Mouse (Mus musculus) kidney, postnatal 25 days (tissue): ENCODE data around the gene Fam193a.

Experiments used
- DNase-seq, 2 experiments: peaks; one replicate each; pipeline ENCODE4 v3.0.0; 2021; ENCODE audit warnings: mixed read lengths in 2 of 2

Gene Fam193a

DNA sequence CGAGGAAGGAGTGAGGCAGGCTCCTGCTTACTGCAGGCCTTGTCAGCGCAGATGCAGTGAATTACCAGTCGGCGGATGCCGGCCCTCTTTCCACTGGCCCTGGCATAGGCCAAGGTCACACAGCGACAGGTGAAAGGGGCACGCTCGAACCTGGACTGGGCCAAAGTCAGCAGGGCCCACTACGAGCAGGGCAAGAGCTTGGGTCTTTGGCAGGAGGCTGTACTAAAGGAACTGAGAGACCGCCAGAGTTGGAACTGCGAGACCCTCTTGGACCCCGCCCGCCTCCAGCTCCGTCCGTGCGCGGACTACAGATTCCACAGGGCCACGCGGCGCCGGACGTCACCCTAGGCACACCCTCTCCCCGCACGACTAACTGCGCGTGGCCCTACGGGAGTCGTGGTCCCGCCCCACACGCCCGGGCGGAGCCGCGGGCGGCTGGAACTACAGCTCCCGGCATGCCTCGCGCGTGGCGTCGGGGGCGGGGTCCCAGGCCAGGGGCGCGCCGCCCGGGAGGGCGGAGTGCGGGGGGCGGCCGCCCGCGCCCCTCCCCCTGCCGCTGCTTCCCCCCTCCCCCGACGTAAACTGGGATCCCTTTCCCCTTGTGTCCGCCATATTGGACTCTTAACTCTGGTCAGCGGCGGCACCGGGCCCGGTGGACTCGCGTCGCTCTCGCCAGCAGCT is at the start of gene Fam193a:
Gene Fam193a (plus strand): TSS at position 593 of the 681 bp plus-strand sequence.
- DNase-seq: peak; percentile 98 to 99

DNA sequence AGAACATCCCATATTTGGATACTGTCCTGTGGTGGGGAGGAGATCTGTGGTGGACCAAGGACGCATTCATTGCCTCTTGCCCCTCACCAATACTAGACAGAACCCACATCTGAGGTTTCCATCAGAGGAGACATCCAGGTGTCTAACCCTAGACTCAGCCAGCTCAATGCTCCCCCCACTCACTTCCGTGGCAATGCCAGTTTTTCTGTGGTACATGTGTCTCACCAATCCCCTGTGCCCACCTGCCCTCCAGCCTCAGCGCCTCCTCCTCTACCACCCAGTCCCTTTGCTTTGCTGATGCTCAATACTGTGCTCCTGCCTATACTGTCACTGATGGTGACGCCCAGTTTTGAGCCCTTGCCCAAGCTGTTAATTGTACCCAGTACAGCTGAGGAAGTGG is 48.5 kb upstream of the Fam193a start:
- DNase-seq: no peak

DNA sequence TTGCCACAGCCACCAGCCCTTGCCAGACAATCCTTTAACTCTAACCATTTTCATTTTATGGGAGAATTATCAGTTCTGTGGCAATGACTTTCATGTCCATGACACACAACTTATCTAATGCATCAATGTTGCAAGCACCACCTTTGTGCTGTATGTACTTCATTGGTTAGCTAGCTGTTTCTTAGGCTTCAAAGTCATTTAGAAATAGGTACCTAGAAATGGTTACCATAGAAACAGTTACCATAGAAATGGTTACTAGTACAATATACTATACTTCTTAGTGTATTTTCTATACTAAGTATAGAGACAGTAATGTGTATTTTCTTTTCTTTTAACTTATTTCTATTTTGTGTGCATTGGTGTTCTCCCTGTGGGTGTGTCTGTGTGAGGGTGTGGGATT is 44.4 kb upstream of the Fam193a start:
- no peak for DNase-seq

DNA sequence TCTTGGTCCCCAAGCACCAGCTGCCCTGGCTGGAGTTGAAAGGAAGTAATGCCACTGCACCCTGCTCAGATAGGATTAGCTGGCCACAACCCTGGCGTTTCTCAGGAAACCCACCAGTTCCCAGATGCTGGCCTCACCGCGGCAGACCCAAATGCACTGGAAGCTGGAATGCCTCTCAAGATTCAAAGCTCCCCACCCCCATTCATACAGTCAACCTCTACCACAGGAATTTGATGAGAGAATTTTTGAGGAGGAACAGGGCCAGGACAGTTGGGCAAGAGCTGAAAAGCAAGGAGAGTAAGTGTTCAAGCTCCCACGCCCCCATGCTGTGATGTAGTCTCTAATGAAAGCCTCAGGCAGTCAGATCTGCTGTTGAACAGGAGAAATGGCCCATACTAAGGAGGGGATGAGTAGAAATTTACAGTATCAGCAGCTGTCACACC is 43.5 kb upstream of the Fam193a start:
- no peak for DNase-seq

DNA sequence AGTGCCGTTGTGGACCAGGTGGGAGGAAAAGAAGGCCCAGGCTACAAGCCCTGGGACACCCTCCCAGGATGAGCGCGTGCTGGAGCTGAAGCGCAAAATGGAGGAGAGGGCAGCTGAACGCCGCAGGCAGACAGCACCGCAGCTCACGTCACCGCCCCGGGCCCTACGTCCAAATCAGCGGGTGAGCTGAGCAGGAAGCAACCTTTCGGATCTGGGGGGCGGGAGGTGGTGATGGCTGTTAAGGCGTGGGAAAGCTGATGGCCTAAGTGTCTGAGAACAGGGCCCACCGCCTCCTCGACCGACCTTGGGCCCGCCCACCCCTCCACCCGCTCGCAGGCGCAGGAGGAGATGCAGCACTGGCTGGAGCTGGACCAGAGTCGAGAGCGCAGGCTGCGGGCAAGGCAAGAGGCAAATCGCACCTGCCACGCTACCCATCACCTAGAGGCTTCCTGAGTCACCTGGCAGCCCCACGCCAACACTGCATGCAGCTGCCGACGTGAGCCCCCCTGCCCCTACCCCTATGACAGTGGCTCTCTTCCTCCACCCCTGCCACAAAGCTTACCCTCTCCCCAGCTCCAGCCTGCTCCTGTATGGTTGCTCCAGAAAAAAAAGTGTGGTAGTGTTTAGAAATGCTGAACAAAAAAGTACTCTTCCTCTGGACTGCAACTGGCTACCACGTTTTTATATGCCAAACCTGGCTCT is 42.7 kb upstream of the Fam193a start:
- DNase-seq: peak; percentile 7 to 45

DNA sequence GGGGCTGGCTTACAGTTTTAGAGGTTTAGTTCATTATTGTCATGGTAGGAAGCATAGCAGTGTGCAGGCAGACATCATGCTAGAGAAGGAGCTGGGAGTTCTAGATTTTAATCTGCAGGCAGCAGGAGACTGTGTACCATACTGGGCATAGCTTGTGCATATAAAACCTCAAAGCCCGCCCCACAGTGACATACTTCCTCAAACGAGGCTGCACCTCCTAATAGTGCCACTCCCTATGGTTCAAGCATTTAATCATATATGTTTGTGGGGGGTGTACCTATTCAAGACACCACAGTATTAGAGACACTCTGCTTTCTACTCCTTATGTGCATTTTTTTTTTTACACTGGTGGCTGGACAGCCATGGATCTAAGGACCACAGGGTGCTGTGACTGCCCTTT is 39.6 kb upstream of the Fam193a start:
- DNase-seq: no peak

DNA sequence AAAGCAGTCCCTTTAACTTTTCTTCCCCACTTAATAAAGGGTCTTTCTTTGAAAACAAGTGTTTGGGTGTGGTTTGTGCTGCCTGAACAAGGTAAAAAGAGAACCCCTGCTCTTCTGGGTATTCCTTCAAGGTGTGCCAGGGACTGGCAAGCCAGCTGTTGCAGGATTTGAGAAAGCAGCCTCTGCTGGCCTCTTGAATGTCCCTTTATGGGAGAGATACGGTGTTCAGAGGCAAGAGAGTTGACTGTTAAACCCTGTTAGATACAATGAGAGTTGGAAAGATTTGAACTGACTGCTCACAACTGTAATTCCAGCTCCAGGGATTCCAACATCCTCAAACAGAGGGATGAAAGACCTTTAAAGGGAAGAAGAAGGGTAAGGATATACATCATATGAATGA is 35.7 kb upstream of the Fam193a start:
- DNase-seq: no peak

DNA sequence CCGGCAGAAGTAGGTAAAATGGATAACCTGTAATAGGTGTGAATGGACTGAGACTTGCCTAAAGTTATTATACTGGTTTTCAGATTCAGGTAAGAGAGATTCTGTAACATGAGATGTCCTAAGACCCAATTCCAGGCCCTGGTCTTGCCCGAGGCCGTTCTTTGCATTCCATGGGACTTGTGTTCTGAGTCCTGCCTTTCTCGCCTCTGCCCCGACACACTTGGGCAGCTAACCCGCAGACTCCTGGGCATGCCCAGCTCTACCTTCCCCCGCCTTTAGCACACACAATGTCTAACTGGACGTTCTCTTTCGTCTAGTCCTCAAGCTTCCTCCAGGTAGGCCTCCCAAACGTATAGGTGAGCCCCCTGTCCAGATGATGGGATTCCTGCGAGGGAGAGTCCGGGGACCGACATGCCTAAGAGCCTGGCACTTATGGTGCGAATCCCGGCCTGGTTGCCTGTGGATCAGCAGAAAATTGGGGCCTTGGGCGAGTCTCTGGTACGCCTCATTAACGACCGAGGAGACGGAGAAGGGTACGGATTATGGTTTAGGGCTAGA is 34.1 kb upstream of the Fam193a start:
- DNase-seq: peak; percentile 51 to 73

DNA sequence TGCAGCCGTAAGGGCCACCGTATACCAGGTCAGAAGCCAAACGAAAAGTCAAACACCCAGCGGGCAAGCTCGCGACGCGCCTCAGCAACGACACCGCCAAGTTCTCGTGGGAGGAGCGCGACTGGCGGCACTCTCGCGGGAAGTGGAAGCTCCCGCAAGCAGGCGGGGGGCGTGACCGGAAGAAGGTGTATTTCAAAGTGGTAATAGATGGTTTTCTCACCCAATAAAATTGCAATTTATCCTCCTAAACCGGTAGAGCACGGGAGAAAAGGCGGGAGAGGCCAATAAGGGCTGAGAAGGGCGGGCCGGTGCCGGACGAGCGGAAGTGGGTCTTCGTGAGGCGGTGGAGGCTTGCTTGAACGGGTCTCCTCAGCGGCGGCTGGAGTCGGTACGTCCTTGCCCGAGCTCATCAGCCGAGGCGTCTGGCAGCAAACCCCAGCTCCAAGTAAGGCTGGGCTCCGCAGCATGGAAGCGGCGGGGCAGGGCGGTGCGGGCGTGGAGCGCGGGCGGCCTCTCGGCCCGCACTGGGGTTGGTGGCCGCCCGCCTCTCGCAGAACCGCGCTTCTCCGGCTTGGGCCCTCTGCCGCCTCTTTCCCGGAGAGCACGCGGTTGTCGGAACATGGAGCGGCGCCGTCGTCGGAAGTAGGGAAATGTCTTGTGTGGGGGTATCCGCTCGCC is 33.5 kb upstream of the Fam193a start, which contains the start of gene Rnf4:
Gene Rnf4 (plus strand): TSS at position 193 of the 678 bp plus-strand sequence.
- peak; percentile 99 for DNase-seq

DNA sequence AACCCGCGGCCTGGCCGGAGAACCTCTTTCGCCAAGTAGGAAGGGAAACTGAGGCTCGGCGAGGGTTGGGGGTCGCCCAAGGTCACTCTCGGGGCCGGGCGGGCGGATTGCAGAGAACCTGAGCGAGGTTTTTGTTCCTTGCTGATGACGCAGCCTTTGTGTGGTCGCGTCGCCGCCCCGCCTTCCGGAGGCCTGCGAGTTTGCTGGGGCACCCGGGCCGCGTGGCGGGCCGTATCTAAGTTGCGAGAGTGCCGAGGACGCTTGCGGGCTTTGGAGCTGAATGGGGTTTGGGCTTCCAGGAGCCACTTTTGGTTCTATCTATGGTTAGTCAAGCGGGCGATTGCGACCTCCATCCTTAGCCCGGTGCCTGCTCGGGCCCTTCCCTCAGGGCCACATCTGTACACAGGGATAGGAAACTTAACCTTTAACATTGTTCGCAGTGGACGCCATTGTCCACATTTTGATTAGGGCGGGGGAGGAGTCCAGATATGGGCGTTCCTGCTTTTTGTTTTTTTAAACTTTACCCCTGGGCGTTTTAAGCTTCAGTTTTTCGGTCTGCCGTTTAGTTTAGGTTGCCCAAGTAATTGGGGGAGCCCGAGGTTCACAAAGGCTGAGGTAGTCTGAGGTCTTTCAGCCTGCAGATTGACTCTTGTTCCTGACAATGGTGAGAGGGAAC is 32.8 kb upstream of the Fam193a start:
- peak; percentile 47 to 71 for DNase-seq

DNA sequence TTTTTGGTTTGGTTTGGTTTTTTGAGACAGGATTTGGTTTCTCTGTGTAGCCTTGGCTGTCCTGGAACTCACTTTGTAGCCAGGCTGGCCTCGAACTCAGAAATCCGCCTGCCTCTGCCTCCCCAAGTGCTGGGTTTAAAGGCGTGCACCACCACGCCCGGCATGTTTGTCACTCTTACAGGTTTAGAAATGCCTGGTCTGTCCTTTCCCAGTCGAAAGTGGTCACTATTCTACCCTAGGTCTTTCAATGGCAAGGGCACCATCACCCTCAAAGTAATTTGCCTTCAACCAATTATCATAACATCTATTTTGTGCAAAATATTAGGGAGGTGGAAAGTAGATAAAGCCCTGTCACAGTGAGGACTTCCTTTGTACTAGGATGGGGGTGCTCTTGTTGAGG is 29.5 kb upstream of the Fam193a start:
- no peak for DNase-seq

DNA sequence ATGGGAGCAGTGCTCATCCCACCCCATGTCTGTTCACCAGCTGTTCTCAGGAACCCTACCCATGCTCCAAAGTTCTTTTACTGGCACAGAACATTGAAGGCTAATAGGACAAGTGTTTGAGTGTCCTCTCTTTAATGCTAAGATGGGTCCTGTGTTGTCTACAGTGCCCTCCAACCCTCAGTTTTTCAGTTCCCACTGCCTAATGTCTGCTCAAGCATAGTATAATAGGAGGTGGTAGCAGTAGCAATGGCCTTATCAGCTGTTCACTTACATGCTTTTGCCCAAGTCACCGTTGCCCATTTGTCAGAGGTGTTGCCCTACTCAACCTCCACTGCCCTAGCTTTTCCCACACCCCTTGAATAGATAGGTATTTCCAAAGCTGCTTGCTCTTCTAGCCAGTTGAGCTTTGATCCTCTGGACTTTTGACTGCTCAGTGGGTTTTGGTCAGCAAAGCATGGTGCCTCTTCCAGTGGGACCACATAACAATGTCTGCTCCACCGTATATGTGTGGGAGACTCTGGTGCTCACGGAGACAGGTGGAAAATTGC is 17.6 kb upstream of the Fam193a start:
- no peak for DNase-seq

DNA sequence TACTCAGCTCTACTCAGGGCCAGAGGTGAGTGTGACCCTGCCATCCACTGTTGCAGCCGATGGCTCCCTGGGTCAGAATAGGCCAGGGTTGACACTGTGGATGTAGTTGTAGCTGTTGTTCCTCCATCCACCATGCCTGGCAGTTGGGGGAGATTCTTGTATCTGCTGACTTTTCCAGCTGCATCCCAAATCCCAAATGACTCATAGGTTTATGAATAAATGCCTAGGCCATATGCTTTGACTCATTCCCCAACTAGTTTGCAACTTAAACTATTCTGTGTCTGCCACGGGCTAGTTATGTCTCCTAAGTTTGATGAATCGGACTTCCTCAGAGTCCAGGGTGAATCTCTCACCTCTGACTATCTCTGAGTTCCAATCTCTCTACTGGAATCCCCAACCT is 9.5 kb upstream of the Fam193a start:
- no peak for DNase-seq

DNA sequence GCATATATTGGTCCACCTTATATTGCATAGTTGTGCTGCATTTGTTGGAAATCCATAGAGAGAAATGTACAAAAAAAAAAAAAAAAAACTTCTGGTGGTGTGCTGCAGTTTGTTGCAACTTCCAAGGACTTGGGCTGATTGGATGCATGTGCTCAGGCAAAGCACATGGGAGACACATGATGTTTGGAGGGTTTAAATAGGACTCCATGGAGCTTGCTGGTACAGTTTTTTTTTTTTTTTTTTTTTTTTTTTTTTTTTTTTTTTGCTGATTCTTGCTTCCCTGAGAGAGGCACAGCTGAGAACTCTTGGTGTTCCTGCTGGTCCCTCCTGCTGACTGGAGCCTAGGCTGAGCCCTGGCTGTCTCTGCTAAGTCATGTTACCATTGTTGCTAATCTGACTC is 6.6 kb upstream of the Fam193a start:
- DNase-seq: no peak

DNA sequence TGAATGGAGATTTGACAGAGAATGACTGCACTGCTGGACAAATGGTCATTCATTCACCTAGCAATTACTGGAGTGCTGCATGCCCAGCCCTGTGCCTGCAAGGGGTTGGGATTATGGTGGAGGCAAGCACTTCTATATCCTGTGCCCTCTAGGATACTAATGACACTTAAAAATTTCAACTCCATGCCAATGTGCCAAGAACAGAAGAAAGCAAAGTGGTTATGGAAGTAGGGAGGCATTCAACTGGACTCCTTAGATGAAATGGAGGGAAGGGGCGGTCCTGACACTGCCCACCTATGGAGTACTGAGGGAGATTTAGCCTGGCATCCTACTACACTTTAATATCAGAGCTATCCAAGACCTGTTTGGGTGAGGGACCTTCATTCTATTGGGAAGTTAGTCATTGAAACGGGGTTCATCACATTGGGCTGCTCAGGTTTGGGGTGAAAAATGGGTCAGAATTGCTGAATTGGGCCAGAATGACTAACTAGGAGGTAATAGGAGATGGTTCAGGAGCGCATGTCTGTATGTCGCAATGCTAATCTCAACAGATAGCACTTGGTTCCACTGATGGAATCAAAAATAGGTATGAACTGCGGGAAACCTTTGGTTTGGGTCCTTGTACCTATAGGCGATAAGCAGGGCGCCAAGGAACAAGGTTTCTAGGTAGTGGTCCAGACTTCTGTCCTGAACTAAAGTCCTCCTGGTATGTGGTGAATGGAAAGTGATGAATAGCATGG is 1.0 kb upstream of the Fam193a start:
- DNase-seq: no peak

DNA sequence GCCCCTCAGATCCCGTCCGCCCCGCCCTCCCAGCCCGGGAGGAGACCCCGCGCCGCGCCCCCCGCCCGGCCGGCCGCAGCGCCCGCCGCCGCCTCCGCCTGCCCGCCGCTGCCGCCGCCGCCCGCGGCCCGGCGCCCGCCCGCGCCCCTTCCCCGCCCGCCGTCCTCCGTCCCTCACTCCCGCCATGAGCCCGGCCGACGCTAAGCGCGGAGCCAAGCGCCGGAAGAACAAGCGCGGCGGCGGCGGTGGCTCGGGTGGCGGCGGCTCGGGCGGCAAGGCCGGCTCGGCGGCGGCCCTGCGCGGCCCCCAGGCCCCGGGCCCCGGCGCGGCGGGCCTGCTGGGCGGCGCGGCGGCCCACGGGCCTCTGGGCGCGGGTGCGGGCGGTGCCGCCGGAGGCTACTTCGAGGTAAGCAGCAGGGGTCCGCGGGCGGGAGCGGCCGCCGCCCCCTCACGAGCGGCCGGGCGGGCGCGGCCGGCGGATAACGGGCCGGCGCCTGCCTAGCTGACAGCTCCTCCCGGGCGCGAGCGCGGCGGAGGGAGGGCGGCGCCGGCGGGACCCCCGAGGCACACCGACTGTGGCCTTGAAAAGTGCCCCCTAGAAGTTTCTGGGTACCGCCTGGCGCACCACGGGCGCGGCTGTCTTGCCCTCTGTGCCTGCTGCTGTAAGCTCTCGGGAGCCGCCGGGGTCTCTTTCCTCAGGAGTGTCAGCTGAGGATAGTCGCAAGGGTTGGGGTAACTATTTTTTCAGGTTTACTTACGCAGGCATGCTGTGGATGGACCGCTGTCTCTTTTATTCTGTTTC is 490 bp downstream of the Fam193a start:
- DNase-seq: peak; percentile 16 to 47

DNA sequence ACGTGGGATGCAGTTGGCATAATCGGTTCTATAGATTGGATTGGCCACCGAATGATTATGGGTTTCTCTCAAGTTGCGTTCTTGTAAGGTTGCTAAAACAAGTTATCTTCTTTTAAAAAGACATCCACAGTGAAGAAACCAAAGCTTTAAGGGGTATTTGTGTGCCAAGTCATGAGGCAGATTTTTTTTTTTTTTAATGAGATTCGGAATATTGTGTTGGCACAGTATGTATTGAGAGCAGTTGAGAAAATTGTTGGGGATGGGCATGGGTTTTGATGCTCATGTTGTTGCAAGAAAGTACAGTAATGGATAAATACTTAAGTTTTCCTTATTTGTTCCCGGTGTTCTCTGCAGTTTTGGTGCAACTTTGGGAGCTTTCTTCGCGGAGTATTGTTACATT is 1.1 kb downstream of the Fam193a start:
- DNase-seq: no peak

DNA sequence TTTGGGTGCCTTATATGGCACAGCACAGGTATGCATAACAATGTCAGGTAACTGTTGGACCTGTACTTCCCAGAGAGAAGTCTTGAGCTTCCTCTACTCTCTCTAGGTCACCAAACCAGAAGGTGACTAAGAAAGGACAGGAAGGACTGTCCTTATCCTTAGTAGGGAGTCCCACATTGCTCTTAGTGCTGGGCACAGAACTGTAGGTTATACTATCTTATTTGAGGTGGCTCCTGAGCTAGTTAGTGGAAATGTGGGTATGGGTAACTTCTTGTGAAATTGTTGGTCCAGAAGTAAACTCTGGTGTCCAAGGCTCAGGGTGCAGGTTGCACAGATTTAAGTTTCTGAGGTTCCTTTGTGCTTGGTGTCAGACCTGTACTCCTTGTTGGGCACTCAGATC is 2.4 kb downstream of the Fam193a start:
- no peak for DNase-seq

DNA sequence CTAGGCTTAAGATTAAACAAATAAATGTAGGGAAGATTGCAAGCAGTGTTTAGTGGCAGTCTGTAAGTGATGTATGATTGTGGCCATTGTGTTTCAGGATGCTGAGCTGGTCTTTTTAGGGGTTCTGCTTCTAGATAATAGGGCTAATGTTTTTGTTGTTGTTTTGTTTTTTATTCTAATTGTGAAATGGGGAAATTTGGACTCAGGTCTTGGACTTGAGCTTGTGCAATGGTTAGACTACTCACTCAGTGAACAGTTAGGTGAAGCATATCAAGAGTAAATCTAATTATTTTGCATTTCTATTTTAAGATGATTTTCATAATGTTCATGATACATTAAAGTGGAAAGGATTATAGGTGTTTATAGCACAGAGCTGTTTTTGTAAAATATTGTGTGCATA is 2.8 kb downstream of the Fam193a start:
- DNase-seq: no peak

DNA sequence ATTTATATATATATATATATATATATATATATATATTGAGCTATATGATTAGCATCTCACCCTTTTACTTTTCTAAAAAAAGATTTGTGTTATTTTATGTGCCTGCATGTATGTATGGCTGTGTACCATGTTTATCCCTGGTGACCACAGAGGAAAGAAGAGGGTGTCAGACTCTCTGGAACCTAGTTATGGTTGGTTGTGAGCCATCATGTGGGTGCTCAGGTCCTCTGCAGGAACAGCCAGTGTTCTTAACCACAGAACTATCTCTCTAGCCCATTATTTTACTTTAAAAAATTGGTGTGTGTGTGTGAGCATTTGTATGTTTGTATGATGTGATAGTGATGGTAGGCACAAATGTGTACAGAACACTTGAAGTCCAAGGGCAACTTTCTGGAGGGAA is 9.1 kb downstream of the Fam193a start:
- DNase-seq: no peak

DNA sequence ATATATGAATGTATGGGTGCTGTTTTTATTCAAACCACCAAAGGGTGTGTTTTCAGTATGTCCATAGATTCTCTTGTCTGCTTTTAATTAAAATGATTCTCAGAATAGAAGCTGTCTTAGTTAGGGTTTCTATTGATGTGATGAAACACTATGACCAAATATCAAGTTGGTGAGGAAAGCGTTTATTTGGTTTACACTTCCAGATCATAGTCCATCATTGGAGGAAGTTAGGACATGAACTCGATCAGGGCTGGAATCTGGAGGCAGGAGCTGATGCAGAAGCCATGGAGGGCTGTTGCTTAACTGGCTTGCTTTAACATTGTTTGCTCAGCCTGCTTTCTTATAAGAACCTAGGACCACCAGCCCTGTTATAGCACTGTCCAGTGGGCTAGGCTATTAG is 12.0 kb downstream of the Fam193a start:
- DNase-seq: no peak
